Mouse (Mus musculus) stomach, embryonic 14.5 days (tissue): ENCODE measurements around the gene Top3a. TPM values are rescaled to one million over a fixed set of nuclear protein-coding genes. Genes with fewer than 3 reads are reported as not detected.

Source experiments
- ATAC-seq: fragments of 200-750 bp; cut with Nextera tagmentation; 2 replicates; pipeline ENCODE4 v1.8.0; 2017; ENCODE audit warnings: low read depth, moderate TSS enrichment; ENCODE audit not compliant: insufficient number of reproducible peaks, insufficient read depth, low FRiP score
- H3K27ac ChIP-seq: fragments of 300-500 bp; sonication (generic); 2 replicates; pipeline ENCODE4 v1.5.1; 2014; ENCODE audit warnings: mild to moderate bottlenecking, low read length, moderate library complexity, mixed read lengths
- H3K27me3 ChIP-seq: fragments of 300-500 bp; sonication (generic); 2 replicates; pipeline ENCODE4 v1.6.1; 2014; ENCODE audit warnings: low read length, control low read depth, mixed read lengths; ENCODE audit not compliant: control insufficient read depth, insufficient read depth
- H3K36me3 ChIP-seq: fragments of 300-500 bp; sonication (generic); 2 replicates; pipeline ENCODE4 v1.6.1; 2014; ENCODE audit warnings: mild to moderate bottlenecking, control low read depth, low read length, moderate library complexity, mixed read lengths; ENCODE audit not compliant: control insufficient read depth, insufficient read depth
- H3K4me1 ChIP-seq: fragments of 300-500 bp; sonication (generic); 2 replicates; pipeline ENCODE4 v1.6.1; 2014; ENCODE audit warnings: low read length, control low read depth, mixed read lengths; ENCODE audit not compliant: control insufficient read depth, insufficient read depth
- H3K4me2 ChIP-seq: fragments of 300-500 bp; sonication (generic); replicated peaks from 2 replicates; pipeline ENCODE4 v1.6.1; 2014; ENCODE audit warnings: low read depth, low read length, control low read depth
- H3K4me3 ChIP-seq: fragments of 300-500 bp; sonication (generic); 2 replicates; pipeline ENCODE4 v1.5.1; 2014; ENCODE audit warnings: low read depth, low read length, control low read depth
- H3K9ac ChIP-seq: fragments of 300-500 bp; sonication (generic); replicated peaks from 2 replicates; pipeline ENCODE4 v1.6.1; 2014; ENCODE audit warnings: low read depth, mild to moderate bottlenecking, control low read depth, low read length, moderate library complexity, mixed read lengths
- H3K9me3 ChIP-seq: fragments of 300-500 bp; sonication (generic); 2 replicates; pipeline ENCODE4 v1.6.1; 2016; ENCODE audit warnings: low read depth, low read length, control low read depth; ENCODE audit not compliant: control insufficient read depth
- WGBS: fragments of 180-500 bp; shearing (Covaris S2); extraction: QIAGEN DNeasy Blood & Tissue Kit; methylation state at CpG from one replicate; pipeline ENCODE4 v1.1.7; 2014; 5-methylcytosine and 5-hydroxymethylcytosine counted together
- polyA plus RNA-seq: library from polyadenylated mRNA; unstranded; fragments of >200 nt; fragmentation: Nextera tagmentation; extraction: Ambion mirVana; gene quantifications from 2 replicates; pipeline ENCODE4 v1.2.1, GENCODE M21; 2014

Gene Top3a
- polyA plus RNA-seq, 1 experiment from 2014 or later = 14.7 TPM

DNA sequence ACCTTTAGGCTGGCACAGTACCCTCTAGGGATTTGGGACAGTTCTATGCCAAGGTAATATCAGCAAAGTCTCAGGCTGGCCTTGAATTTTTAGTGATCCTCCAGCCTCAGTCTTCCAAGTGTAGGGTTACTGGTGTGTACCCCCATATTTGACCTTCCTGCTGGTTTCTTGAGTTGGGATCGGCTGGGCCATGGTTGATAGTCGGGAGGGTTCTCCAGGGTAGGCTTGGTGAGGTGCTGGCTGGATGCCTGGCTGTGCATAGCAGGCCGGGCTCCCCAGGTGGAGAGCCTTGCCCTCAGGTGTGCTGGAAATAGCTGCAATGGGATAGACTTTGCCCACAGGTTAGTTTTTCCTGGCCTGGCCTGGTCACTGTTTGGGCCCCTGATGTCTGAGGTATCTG lies 71.9 kb downstream of the Top3a start:
- Histone ChIP-seq H3K4me2 (no peak overlapping the region), H3K9me3 (no peaks in the 10 kb centered on the region), H3K9ac (no peak overlapping the region), H3K36me3 (peaks cover 68% of the 10 kb centered on the region), H3K4me1 (peaks cover 16% of the 10 kb centered on the region), H3K4me3 (no peak overlapping the region), H3K27ac (no peak overlapping the region), H3K27me3 (no peaks in the 10 kb centered on the region)
- ATAC-seq = no peak
- WGBS = 92% methylated on average over 3 of the region's 3 CpGs

DNA sequence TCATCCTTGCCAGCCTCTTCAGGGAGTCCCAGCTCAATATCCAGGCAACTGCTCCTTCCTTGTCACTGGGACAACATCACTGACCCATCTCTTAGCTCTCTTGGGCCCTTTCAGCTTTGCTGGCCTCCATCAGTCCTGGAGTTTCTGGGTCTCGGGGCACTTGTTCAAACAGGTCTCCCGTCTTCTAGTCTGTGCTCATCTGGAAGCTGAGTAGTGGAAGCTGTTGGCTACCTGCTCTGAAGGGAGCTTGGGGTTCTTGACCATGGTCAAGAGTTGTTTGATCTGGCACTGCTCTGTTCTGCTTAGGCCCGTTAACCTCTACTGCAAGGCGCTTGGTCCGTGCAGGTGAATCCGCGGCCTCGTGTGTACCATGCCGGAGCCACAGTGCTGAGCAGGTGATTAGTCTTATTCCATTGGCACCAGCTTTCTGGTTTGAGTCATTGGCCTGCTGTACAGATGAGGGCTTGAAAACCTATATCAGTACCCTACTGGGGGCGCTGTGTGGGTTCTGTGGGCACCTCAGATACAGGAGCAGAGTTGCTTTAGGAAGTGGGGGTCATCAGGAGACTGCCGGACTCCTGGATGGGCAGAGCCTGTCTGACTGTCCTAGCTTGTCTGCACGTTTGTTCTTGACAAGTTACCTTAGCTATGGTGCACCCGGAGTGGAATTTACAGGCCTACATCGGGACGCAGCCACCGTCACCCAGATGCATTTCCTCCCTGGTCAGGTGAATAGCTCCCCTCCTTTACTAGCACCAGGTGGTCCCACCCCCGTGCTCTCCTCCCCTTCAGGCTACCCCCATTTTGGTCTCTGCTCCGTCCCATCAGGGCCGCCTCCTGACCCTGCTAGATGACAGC lies 72.9 kb downstream of the Top3a start:
- H3K27me3 ChIP-seq = no peaks in the 10 kb centered on the region
- no peak overlapping the region for H3K4me2 ChIP-seq
- no peak overlapping the region for H3K27ac ChIP-seq
- H3K9ac ChIP-seq = no peak overlapping the region
- WGBS = 91% methylated on average over 19 of the region's 19 CpGs
- H3K9me3 ChIP-seq = no peaks in the 10 kb centered on the region
- no peak overlapping the region for H3K4me3 ChIP-seq
- ATAC-seq = no peak
- peaks cover 58% of the 10 kb centered on the region for H3K36me3 ChIP-seq
- peaks cover 17% of the 10 kb centered on the region for H3K4me1 ChIP-seq

DNA sequence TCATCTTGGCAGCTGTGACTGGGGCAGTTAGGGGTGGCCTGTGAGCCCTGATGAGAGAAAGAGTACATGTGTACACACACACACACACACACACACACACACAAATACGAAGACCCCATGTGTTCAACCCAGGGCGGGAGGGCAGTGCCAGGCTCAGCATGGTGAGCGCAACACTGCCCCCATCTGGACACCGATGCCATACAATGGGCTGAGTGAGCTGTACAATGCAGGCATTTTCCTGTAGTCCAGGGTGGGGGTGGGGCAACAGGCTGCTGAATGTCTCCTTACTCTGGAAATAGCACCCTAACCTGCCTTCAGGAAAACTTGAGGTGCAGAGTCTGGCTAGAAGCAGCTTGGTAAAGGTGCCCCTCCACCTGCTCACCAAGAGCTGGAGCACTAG lies 74.0 kb downstream of the Top3a start:
- peaks cover 47% of the 10 kb centered on the region for H3K36me3 ChIP-seq
- no peaks in the 10 kb centered on the region for H3K9me3 ChIP-seq
- no peak overlapping the region for H3K27ac ChIP-seq
- no peak for ATAC-seq
- H3K9ac ChIP-seq = no peak overlapping the region
- WGBS = 47% methylated on average over 4 of the region's 4 CpGs
- H3K4me2 ChIP-seq = no peak overlapping the region
- peaks cover 21% of the 10 kb centered on the region for H3K4me1 ChIP-seq
- no peaks in the 10 kb centered on the region for H3K27me3 ChIP-seq
- no peak overlapping the region for H3K4me3 ChIP-seq

DNA sequence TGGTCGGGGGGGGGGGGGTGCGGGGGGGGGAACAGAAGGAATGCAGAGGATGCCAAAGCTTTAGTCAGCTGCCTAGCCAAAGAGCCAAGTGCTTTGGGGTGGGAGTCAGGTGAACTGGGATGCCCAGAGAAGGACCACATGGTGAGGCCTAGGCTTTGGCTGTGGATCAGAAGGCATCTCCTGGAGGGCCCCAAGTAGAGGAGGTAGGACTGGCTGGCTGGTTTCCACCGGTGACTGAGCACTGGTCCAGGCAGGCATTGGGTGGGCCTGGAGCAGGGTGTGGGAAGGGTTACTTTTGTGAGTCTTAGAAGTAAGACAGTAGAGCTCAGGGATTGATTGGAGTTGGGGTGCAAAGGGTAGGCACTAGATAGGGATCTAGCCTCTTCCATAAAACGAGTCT lies 75.6 kb downstream of the Top3a start:
- Histone ChIP-seq H3K4me1 (peaks cover 21% of the 10 kb centered on the region), H3K27ac (no peak overlapping the region), H3K4me2 (no peak overlapping the region), H3K9me3 (no peaks in the 10 kb centered on the region), H3K27me3 (no peaks in the 10 kb centered on the region), H3K36me3 (peaks cover 33% of the 10 kb centered on the region), H3K9ac (no peak overlapping the region), H3K4me3 (no peak overlapping the region)
- 73% methylated on average over 4 of the region's 4 CpGs for WGBS
- no peak for ATAC-seq

DNA sequence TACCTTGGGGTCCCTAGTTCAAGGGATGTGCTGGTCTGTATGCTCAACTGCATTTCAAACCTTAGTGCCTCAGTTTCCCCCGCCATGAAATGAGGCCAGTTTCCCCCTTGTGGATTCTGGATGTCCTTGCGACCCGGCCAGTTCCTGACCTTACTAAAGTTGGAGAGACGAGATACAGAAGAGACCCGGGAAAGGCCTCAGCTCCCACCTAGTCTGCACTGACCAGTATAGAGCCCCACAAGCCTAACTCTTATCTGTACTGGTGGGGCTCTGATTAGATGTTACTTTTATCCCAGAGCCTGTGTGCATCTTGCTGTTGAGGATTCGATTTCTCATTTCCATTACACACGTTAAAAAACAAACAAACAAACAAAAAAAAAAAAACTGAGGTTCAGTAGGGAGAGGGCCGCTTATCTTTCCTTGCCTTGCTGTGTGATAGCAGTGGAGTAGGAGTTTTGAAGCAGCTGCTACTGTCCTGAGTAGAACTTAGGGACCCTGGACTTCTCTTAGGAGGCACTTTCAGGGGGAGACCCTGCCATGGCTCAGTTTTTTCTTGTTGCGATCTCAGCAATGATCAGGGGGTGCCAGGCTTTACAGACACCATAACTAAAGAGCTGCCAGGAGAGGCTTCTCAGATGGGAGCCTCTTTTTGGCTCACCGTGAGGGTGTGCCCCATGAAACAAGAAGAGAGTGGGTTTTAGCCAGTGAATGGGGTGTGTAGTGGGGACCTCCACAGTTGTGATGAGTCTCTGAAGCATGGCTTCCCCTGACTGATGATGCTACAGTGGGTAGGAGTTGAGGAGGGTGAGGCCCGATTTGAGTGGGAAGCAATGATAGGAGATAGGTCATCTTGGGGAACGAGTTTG lies 76.6 kb downstream of the Top3a start:
- H3K36me3 ChIP-seq = peaks cover 22% of the 10 kb centered on the region
- H3K27me3 ChIP-seq = no peaks in the 10 kb centered on the region
- no peak for ATAC-seq
- H3K9me3 ChIP-seq = no peaks in the 10 kb centered on the region
- 22% methylated on average over 12 of the region's 12 CpGs for WGBS
- peak overlapping the region; percentile 68 for H3K4me3 ChIP-seq
- H3K4me2 ChIP-seq = peak overlapping the region; percentile 83
- H3K9ac ChIP-seq = peak overlapping the region; percentile 76
- peak overlapping the region; percentile 88; the same call in 1 of the 2 replicates for H3K27ac ChIP-seq
- peaks cover 21% of the 10 kb centered on the region for H3K4me1 ChIP-seq

DNA sequence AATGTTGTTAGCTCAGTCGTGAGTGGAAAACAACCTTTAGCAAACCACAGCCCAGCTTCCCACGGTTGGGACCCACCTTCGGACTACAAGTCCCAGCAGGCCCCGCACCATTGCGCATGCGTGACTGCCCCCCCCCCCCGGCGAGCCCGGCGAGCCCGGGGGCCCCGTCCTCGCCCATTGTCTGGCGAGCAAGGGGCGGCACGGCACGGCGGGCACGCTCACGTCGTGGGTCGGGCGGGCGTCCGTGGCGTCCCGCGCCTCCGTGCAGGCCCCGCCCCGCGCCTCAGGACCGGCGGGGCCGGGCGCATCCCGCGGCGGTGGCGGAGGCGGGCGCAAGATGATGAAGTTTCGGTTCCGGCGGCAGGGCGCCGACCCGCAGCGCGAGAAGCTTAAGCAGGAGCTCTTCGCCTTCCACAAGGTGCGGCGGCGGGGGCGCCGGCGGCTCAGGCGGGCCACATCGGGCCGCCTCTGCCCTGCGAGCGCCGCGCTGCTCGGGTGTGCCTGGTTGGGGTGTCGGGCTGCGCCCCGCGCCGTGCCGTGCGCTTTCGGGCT lies 77.6 kb downstream of the Top3a start, which contains the start of gene Llgl1:
Gene Llgl1 (plus strand): TSS at position 200 of the 552 bp plus-strand sequence.
- no peaks in the 10 kb centered on the region for H3K27me3 ChIP-seq
- H3K9me3 ChIP-seq = no peaks in the 10 kb centered on the region
- peaks cover 21% of the 10 kb centered on the region for H3K4me1 ChIP-seq
- under 1% methylated on average over 48 of the region's 73 CpGs for WGBS
- H3K36me3 ChIP-seq = peaks cover 14% of the 10 kb centered on the region; the same call in 1 of the 2 replicates
- H3K4me3 ChIP-seq = peak within 1 kb of the TSS; percentile 68
- peak within 1 kb of the TSS; percentile 76 for H3K9ac ChIP-seq
- ATAC-seq = peak; percentile 90
- peak within 1 kb of the TSS; percentile 88 for H3K27ac ChIP-seq
- peak within 1 kb of the TSS; percentile 83 for H3K4me2 ChIP-seq

DNA sequence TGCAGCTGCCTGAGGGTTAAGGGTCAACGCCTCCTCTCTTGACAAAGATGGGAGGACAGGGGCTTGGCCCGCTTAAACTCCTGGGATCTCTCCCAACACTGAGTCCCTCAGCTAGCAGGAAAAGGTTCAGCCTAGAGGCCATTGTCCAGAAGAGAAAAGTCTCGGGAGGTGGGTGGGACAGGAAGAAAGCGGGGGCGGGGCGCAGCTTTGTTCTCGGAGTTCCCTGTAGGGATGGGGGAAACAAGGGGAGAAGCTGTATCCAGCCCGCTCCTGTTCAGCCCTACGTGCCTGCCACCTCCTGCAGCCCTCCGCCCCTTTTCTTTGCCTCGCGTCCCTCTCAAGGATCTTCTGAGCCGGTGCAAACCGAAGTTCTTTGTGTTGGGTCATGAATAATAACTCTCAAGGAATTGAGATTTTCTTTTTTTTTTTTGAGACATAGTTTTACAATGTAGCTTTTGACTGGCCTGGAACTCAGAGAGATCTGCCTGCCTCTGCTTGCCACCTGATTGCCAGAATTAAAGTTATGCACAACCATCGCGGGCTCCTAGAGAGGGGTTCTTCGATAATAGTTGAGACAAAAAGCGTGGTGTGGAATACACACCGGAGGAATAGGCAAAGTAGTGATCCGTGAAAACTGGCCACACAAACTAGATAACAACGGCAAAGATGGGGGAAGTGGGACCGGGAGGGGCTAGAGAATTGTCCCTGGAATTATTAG lies 78.2 kb downstream of the Top3a start:
- Histone ChIP-seq H3K9ac (peak overlapping the region; percentile 76), H3K27ac (peak overlapping the region; percentile 88), H3K9me3 (no peaks in the 10 kb centered on the region), H3K27me3 (no peaks in the 10 kb centered on the region), H3K36me3 (peaks cover 8% of the 10 kb centered on the region; the same call in 1 of the 2 replicates), H3K4me2 (peak overlapping the region; percentile 63), H3K4me3 (peak overlapping the region; percentile 68), H3K4me1 (peaks cover 21% of the 10 kb centered on the region)
- WGBS = 2% methylated on average over 22 of the region's 22 CpGs
- ATAC-seq = peak; percentile 64; the same call in 1 of the 2 replicates
